Mouse (Mus musculus) CD4-positive helper T cell, adult 2 months (primary cell): ENCODE results near the gene Loxl4.

Experiments
- DNase-seq: peaks from one replicate; pipeline ENCODE4 v3.0.0-alpha.2; 2012; ENCODE audit warnings: low read depth, missing footprints, low spot score

Gene Loxl4

DNA sequence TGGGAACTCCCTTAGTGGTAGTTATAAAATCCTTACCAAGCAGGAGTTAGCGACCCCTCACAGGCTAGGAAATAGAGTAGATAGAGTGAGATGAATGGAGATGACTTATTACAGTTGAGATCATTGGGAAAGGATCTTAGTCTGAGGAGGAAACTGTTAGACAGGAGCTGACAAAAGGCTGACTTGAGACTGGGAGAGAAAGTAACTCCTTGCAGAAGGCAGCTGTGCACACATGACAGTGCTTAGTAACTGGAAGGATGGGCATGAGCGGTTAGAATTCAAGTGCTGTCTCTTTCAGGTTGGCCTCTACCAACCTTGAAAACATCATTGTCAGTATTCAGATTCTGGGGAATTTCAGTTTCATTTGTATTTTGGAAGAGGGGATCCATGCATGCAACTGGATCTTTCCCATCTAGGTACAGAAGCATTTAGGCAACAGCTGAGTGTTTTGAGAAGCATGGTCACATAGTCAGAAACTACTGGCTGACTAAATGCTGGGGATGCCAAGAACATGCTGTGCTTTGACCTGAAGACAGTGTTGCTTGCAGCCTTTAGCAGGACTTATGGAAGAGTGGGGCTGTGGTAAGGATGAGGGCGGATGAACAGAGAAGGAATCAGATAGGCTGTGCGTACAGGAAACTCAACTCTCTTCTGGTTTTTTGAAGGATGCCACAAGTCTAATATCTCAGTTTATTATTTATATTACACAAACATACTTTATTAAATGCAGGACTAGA is 46.2 kb downstream of the Loxl4 start:
- no peak for DNase-seq

DNA sequence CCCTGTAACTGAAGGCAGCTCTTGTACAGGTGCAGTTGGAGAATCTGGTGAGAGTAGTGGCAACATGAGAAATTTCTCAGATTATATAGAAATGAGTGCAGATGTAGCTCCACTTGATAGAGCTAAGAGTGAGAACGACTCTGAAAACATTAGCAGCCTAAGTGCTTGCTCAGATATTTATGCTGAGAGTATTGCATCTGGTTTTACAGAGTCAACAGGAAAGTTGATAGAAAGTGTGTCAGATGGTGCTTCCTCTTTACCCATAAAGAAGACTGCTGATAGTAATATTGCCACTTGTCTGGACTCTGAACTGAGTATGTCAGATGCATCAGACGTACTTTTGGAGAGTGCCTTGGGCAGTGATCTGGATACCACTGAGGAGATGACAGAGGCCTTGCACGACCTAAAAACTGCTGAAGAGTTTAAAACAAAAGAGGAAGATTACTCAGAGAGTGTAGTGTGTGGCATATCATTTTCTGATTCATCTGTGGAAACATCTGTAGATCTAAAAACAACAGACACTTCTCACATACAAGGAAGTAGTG is 48.8 kb downstream of the Loxl4 start:
- no peak for DNase-seq

DNA sequence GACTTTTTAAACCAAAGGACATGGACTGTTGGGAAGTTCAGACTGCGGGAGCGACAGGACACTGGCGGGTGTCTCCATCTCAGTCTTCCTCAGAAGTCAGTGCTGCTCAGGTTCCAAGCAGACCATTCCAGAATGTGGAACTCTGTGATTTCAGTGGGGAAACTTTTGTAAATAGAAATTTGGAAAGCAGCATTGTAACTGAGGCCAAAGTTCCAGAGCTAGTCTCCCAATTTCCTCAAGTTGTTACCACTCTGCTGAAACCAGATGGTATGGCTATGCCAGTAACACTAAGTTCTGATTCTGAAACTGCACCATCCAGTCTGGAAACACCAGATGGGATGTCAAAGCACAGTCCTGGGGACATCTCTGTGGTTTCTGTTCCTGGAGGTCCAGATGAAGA is 49.6 kb downstream of the Loxl4 start:
- DNase-seq: no peak

DNA sequence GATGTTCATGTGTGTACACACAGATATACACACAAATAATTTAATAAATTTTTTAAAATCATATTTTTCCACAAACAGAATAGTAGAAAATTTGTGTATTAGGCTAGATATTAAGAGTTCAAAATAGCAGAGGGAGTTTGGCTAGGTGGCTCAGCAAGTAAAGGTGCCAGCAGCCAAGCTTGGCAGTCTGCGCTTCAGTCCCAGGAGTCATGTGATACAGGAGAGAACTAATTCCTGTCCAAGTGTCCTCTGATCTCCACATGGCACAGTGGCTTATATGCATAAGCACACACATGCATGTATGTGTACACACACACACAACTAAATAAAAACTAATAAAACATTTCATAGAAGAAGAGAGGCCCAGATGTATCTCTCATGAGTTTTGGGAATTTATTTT is 50.6 kb downstream of the Loxl4 start:
- DNase-seq: no peak

DNA sequence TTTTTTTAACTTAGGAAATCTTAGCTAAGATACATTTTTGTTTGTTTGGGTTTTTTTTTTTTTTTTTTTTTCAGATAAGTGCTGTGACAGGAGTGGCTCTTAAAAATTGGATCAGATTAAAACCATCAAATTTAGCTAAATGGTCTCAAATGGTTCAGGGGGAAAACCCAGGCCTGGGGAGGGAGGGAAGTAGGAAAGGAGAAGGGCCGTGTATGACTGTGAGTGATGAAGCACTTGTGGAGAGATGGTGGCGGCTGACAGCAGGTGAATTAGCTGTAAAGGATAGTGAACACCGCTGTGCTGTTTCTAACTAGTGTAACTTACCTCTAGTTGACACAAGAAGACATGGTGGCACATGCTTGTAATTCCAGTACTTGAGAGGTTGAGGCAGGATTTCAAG is 53.9 kb downstream of the Loxl4 start:
- no peak for DNase-seq
